Mouse (Mus musculus) frontal cortex, adult (tissue): ENCODE data around the gene Fosb.
"Not testable (repeated sequence)": the region's sequence is repeated elsewhere in the genome, so short reads cannot be mapped to it uniquely, and the experiment has no call there.

ENCODE experiments used
- ATAC-seq: cut with Nextera tagmentation; 2 replicates; pipeline ENCODE4 v1.9.2; 2017; ENCODE audit warnings: mild to moderate bottlenecking, moderate library complexity, mixed read lengths; ENCODE audit not compliant: low TSS enrichment

The Fosb gene

GRCm38 (mm10) chr7:19281680-19282304 is 28.1 kb downstream of the Fosb start:
- not testable (repeated sequence) for ATAC-seq

DNA sequence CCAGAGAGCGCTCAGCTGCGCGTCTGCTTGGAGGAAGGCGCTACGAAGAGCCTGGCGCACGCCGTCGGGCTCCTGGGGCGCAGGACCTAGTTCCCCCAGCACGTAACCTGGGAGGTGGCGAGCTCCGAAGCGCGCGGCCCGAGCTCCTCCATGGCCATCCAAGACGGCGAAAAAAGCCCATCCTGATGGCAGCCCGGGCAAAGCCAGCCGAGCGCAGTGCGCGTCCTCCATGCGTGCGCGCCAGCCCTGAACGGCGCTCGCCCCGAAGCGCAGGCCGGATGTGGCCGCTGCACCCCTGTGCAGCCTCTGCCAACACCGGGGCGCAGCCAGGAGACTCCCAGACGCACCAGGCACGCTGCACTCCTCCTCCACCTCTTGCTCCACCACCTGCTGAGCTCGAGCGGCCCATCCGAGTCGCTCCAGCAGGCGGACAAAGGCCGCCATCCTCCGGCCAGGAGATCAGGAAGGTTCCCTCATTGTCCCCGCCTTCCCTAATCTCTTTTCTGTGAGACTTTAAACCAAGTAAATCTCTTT is 30.2 kb downstream of the Fosb start, which contains the start of gene Ppm1n:
Gene Ppm1n, minus strand, starts transcription at position 484 of the 534 bp plus-strand sequence.
- no peak for ATAC-seq

- ATAC-seq, result no peak
Observed at GRCm38 (mm10) chr7:19279052-19279451, 30.8 kb downstream of the Fosb start.

DNA sequence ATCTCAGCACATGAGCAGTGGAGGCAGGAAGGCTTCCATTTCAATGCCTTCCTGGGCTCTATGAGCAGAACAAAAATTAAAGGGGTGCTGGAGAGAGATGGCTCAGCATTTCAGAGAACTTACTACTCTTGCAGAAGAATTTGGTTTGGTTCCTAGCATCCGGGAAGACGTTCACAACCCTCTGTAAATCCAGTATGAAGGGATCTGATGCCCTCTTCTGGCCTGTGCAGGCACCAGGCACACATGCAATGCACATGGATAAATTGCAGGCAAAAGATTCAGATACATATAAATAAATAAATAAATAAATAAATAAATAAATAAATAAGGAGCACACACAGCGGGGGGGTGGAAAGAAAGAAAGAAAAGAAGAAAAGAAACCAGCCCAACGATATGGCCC is 33.6 kb downstream of the Fosb start:
- no peak for ATAC-seq

GRCm38 (mm10) chr7:19272173-19272764 is 37.6 kb downstream of the Fosb start:
- ATAC-seq, result 0 out of 2 replicates have a peak, but pooled peaks have one; percentile 10

GRCm38 (mm10) chr7:19271238-19272172 is 38.3 kb downstream of the Fosb start, which contains the start of gene Vasp:
TSS of gene Vasp (minus strand) at chr7:19271817.
- ATAC-seq, result peak; percentile 89

DNA sequence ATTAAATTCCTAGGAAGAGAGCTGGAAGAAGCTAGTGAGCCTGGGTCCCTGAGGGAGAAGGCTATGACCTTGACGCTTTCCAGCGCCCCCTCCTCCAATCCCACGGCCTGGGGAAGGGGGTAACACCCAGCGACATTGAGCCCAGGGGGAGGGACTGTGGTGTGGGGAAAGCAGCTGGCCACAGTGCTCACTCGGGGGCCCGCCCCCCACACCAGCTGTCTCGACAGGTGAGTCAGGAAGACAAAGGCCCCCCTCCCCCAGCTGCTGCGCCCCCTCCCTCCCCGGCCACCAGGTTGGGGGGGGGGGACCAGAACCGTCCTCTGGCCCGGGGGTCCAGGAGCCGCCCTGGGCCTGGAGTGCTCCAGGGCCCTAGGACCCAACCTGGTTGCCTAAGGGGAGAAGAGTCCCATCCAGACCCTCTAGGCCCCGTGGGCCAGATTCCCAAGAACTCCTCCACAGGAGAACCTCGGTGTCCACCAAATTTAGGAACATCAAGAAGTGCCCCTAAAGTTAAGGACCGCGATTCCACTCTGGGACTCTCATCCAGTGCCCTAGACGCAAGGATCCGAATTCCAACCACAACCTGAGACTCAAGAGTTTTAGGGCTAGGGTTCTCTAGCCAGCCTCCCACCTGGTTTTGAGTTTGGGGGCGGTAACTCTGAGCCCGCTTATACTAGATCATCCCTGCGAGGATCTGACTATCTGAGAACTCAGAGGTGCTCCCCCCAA is 39.2 kb downstream of the Fosb start:
- ATAC-seq, result no peak

GRCm38 (mm10) chr7:19269721-19270441 is 40.0 kb downstream of the Fosb start:
- ATAC-seq, result no peak

DNA sequence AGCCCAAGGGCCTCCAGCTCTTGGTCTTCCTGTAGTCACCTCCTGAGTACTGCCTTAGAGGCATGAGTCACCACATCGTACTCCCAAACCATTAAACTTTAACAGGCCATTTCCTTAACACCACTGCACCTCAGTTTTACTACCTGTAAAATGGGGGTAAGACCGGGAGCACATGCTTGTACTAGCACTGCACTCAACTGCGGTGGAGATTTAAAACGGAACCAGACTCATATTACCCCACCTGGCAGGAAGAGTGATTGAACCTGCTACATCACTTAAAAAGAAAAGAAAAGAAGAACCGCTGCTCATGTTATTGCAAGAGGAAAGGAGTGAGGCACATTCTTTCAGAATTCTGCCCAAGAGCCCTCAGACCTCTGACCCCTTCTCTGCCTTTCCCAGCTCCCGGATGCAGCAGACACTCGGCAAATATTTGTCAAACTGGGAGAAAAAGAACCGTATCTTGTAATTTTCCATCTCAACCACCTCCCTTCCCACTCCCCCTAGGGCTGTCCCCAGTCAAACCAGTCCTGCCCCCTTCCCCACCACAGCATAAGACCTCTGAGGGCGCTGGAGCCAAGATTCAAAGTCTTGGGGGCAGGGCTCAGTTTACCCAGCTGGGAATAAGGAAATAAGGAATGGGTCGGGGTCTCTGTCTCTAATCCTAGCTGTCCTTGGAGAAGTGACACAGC is 40.7 kb downstream of the Fosb start:
- no peak for ATAC-seq

DNA sequence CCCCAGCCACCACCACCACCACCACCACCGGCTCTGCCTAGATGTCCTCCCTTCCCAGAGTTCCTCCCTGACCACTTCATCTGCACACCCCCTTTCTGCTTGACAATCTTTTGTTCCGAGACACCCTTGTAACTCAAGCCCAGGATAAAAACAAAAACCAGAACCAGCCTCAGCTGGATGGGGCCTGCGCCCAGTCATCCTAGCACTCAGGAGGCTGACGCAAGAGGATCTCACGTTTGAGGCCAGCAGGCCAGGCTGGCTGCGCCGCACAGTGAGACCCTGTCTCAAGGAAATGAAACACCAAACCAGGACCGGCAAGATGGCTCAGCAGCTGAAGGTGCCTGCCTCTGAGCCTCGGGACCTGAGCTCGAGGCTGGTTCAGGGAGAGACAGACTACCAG is 42.8 kb downstream of the Fosb start:
- no peak for ATAC-seq

DNA sequence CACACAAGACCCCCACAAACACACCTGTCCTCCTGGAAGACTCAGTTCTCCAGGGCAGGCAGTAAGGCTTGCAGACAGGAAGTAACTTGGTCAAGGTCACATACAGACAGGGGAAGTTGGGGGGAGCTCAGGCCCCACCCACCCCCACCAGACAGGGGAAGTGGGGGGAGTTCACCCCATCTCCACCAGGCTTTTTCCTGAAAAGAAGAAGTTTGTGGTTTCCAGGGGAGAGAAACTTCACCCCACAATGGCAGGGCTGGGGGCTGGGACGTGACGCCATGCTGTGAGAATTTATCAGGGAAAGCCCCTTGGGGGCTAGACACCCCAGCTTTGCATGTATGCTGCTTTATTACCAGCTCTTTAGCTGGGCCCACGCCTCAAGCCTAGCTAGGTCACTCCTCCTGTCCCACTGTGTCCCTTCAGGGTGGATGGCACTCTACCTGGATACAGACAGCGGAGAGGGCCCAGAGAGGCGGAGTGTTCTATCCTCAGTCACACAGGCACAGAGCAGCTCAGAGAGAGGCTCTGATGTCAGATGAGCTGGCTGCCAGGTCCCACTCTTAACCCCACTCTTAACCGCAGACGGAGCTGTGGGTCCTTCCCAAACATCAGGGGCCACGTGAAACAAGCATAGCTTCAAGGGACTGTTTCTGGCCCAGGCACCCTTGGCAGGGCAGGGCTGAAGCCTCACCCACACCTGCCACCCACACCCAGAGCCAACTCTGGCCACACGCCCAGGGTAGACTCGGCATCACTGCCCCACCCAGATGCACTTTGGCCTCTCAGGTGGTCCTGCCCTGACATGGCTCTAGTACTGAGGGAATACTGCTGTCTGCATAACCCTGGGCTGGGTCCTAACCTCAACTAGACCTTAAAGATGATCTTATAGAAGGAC is 43.7 kb downstream of the Fosb start:
- ATAC-seq, result no peak

DNA sequence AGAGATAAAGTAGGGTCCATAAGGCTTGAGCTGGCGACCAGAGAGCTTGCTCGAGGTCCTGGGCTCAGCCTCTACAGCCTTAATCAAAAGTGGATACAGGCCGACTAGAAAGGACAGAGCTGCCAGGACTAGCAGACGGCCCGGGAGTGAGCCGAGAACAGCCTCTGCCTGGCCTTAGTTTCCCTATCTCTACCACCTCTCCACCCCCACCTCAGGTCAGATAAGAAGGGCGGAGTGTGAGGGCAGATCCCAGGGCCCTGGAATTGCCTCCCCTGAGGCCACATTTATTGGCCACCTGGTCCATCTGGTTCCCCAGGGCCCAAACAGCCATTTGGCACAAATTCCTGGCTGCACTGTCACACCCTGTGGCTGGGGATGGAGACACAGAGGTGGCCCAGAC is 44.7 kb downstream of the Fosb start:
- no peak for ATAC-seq

- ATAC-seq, result no peak; the same call in 1 of the 2 replicates
Observed at GRCm38 (mm10) chr7:19258336-19258735, 51.5 kb downstream of the Fosb start.

DNA sequence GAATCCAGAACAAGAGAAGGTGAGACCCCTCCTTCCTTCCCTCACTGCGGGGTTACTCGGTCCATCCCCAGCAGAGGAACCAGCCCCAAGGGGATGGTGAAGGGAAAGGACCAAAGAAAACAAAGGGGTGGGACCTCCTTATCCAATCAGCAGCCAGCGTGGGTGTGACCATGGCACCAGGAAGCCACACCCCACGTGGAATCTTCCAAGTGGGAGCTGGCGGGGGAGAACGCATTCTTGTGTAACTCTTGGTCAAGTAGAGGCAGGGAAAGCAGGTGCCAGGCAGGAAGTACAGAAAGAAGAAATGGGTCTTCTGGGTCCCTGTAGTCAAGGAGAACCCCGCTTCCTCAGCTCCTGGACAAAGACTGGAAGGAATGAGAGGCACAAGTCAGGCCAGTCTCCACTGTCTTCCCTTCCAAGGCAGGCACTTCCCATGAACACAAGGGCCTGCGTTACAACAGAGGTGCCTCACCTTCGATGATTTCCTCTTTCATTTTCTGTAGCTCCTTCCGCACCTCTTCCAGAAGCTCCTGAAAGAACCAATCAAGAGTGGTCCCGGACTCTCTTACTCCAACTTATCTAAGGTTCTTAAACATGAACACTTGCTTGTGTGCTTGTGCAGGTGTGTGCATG is 52.3 kb downstream of the Fosb start:
- ATAC-seq, result peak; percentile 79; the same call in 1 of the 2 replicates

GRCm38 (mm10) chr7:19256567-19256966 is 53.3 kb downstream of the Fosb start:
- no peak for ATAC-seq

DNA sequence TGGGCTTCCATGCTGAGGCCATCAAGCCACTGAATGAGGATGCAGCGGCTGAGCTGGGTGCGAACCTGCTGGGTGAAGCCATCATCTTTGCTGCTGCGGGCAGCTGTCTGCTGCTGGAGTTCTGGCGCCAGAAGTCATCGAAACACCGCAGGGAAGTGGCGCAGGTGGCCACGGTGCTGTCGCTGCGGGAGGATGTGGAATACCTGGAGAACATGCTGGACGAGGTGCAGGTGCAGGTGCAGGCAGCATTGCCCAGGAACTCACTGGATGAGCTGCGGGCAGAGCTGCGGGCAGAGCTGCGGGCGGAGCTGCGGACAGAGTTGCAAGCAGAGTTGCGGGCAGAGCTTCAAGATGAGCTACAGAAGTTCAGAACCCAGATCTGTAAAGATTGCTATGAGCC is 54.5 kb downstream of the Fosb start:
- ATAC-seq, result no peak

GRCm38 (mm10) chr7:19253437-19253836 is 56.4 kb downstream of the Fosb start:
- ATAC-seq, result no peak
